Mouse (Mus musculus) forebrain, embryonic 10.5 days (tissue): Measurements from ENCODE around the gene Atp13a2. TPM values are rescaled to one million over a fixed set of nuclear protein-coding genes. Genes with fewer than 3 reads are reported as not detected.

Experiments
- DNase-seq: peaks from one replicate; pipeline ENCODE4 v3.0.0-alpha.2; 2017; ENCODE audit warnings: low spot score; ENCODE audit errors: extremely low spot score
- H3K27ac ChIP-seq: fragments of 300-500 bp; sonication (generic); 2 replicates; pipeline ENCODE4 v1.5.1; 2016; ENCODE audit warnings: mild to moderate bottlenecking
- H3K27me3 ChIP-seq: fragments of 300-500 bp; sonication (generic); 2 replicates; pipeline ENCODE4 v1.6.1; 2016; ENCODE audit warnings: mild to moderate bottlenecking; ENCODE audit not compliant: poor library complexity, severe bottlenecking
- H3K36me3 ChIP-seq: fragments of 300-500 bp; sonication (generic); replicated peaks from 2 replicates; pipeline ENCODE4 v1.6.1; 2016; ENCODE audit warnings: mild to moderate bottlenecking, moderate library complexity
- H3K4me1 ChIP-seq: fragments of 300-500 bp; sonication (generic); 2 replicates; pipeline ENCODE4 v1.6.1; 2016
- H3K4me3 ChIP-seq: fragments of 300-500 bp; sonication (generic); 2 replicates; pipeline ENCODE4 v1.5.1; 2016; ENCODE audit warnings: mild to moderate bottlenecking, moderate library complexity
- H3K9me3 ChIP-seq: fragments of 300-500 bp; sonication (generic); 2 replicates; pipeline ENCODE4 v1.6.1; 2016; ENCODE audit warnings: mild to moderate bottlenecking, moderate library complexity
- WGBS: fragments of 180-500 bp; shearing (Covaris S2); methylation state at CpG from one replicate; pipeline ENCODE4 v1.1.7; 2016; 5-methylcytosine and 5-hydroxymethylcytosine counted together
- polyA plus RNA-seq: library from polyadenylated mRNA; unstranded; fragments of >200 nt; fragmentation: Nextera tagmentation; extraction: Ambion mirVana; gene quantifications from 2 replicates; pipeline ENCODE4 v1.2.1, GENCODE M21; 2016

Atp13a2 gene
- 39.9 and 40.6 TPM in 2 replicates for polyA plus RNA-seq

DNA sequence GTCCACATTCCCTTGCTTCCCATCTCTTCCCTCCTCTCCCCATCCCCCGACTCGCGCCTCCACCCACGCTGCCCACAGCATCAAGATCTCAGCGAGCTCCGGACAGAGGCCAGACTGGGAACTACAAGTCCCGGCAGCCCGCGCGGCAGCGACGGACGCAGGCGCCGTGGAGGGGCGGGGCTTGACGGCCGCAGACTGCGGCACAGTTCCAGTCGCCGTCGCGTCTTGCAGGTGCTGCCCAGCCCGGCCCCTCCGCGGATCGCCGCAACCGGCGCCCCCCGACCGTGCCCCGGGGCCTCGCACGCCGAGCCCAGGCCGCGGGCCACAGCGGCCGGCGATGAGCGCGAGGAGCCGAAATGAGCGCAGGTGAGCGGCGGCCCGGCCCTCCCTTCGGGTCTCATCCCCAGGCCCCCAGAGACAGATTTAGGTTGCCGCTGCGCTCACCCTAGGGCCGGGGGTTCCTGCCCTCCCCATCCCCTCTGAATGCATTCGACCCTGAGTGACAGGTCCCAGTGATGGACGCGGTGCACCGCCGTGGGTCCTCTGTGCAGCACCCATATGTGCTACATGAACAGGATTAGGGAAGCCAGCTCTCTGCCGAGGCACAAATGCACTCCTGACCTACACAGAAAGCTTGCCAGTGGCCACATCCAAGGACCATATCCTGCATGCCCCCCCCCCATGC, at the start of gene Atp13a2:
Gene Atp13a2, plus strand, starts transcription at position 163 of the 685 bp plus-strand sequence.
- H3K36me3 ChIP-seq: peaks cover 6% of the 10 kb centered on the region; the same call in 1 of the 2 replicates
- peaks cover 2% of the 10 kb centered on the region; the same call in 1 of the 2 replicates for H3K9me3 ChIP-seq
- no peaks in the 10 kb centered on the region for H3K27me3 ChIP-seq
- H3K4me3 ChIP-seq: peak within 1 kb of the TSS; percentile 74
- DNase-seq: peak; percentile 86
- H3K4me1 ChIP-seq: peaks cover 61% of the 10 kb centered on the region
- WGBS: under 1% methylated on average over 58 of the region's 58 CpGs
- peak within 1 kb of the TSS; percentile 87 for H3K27ac ChIP-seq

DNA sequence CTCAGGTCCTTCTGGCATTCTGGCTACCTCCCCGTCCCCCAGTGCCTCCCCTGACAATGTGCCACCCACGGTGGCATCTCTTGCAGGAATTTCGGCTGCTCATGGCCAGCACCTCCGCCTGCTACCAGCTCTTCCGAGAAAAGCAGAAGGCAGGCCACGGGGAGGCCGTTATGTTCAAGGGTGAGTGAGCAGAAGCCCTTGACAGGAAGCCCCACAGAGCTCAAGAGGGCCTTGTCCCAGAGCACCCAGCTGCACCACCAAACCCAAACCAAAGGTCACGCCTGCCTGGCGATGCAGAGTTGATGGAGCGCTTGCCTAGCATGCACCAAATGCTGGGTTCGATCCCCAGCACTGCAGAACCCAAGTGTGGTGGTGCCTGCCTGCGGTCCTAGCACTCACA, 42.3 kb upstream of the Atp13a2 start:
- DNase-seq: no peak
- 89% methylated on average over 12 of the region's 12 CpGs for WGBS
- Histone ChIP-seq H3K27ac (no peak overlapping the region), H3K9me3 (peaks cover 10% of the 10 kb centered on the region), H3K36me3 (no peaks in the 10 kb centered on the region), H3K27me3 (no peaks in the 10 kb centered on the region), H3K4me3 (no peak overlapping the region), H3K4me1 (peaks cover 2% of the 10 kb centered on the region; the same call in 1 of the 2 replicates)

DNA sequence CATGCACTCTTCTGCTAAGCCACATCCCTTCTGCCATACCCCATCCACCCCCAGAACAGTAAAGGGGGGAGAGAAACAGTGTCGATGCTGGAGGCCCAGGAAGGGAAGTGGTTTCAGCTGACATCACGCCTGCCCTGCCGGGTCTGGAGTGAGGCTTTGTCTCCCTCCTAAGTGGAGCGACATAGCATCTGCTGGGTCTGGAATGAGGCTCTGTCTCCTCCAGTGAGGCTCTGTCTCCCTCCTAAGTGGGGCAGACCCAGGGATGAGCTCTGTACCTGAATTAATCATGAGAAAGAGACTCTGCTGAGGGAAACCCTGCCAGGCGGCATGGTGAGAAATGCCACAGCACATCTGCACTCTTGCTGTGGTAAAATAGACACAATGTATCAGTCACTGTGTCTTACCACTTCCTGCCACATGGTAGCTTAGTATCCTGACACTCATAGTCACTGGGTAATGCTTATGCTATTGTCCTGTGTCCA, 41.7 kb upstream of the Atp13a2 start:
- H3K4me3 ChIP-seq: no peak overlapping the region
- peaks cover 10% of the 10 kb centered on the region for H3K9me3 ChIP-seq
- H3K27me3 ChIP-seq: no peaks in the 10 kb centered on the region
- 91% methylated on average over 5 of the region's 5 CpGs for WGBS
- H3K27ac ChIP-seq: no peak overlapping the region
- peaks cover 2% of the 10 kb centered on the region; the same call in 1 of the 2 replicates for H3K4me1 ChIP-seq
- no peak for DNase-seq
- H3K36me3 ChIP-seq: no peaks in the 10 kb centered on the region

DNA sequence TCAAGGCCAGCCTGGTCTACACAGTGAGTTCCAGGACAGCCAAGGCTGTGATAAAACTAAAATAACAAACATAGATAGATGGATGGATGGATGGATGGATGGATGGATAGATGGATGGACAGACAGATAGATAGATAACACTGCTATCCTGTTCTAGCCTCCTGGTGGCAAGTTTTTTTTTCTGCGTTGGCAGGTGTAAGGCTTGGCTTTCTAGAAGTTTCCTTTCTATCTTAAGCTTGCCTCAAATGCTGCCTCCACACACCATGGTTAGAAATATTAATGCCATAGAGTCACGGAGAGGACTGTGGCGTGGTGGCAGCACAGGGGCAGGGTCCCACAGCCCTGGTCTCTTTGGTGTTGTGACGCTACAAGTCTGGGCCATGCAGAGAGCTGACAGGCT, 41.1 kb upstream of the Atp13a2 start:
- Histone ChIP-seq H3K27me3 (no peaks in the 10 kb centered on the region), H3K27ac (no peak overlapping the region), H3K36me3 (no peaks in the 10 kb centered on the region), H3K4me1 (peaks cover 2% of the 10 kb centered on the region; the same call in 1 of the 2 replicates), H3K4me3 (no peak overlapping the region), H3K9me3 (peaks cover 10% of the 10 kb centered on the region)
- WGBS: 92% methylated on average over 4 of the region's 4 CpGs
- no peak for DNase-seq

DNA sequence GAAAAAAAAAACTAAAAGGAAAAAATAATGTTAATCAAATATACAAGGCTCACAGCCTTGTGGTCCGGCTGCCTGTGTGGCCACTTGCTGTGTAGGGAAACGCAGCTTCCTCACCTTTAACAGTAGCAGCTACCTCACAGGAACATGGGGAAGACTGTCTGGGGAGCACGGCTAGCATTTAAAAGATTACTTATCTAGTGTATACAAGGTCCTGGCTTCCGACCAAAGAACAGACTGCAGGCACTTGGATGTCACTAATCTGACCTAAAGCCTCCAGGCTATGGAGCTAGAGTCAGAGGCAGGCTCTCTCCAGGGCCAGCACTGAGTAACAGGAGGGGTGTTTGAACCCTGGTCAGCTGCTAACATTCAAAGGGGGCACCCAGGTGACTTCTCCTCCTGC, 40.6 kb upstream of the Atp13a2 start:
- no peaks in the 10 kb centered on the region for H3K36me3 ChIP-seq
- H3K27ac ChIP-seq: no peak overlapping the region
- H3K4me3 ChIP-seq: no peak overlapping the region
- 84% methylated on average over 4 of the region's 4 CpGs for WGBS
- DNase-seq: no peak
- peaks cover 2% of the 10 kb centered on the region; the same call in 1 of the 2 replicates for H3K4me1 ChIP-seq
- no peaks in the 10 kb centered on the region for H3K27me3 ChIP-seq
- peaks cover 10% of the 10 kb centered on the region for H3K9me3 ChIP-seq

DNA sequence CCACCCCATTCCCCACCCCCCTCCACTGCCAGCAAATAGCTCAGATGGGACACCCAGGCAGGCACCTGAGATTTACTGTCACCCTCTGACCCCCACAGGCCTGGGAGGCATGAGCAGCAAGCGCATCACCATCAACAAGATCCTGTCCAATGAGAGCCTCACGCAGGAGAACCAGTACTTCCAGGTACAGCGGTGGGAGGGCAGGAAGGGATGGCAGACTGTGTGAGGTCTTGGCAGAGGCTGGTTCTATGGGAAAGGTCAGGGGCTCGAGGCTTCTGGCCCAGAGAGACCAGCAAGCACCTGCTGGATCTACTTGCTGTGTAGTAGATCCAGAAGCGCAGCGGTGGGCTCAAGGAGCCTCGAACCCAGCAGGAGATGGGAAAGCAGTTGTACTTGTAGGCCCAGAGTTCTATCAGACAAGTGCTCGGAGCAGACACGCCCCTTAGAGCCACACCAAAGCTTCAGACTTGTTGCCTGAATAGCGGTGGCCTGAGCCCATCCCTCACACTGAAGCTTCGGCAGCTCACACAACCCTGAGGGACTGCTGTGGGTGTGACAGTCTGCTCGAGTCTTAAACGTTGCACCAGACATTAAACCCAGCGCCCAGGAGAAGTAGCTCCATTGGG, 40.0 kb upstream of the Atp13a2 start:
- Histone ChIP-seq H3K36me3 (no peaks in the 10 kb centered on the region), H3K27me3 (no peaks in the 10 kb centered on the region), H3K9me3 (peaks cover 10% of the 10 kb centered on the region), H3K4me3 (no peak overlapping the region), H3K27ac (no peak overlapping the region), H3K4me1 (peaks cover 2% of the 10 kb centered on the region; the same call in 1 of the 2 replicates)
- WGBS: 84% methylated on average over 14 of the region's 14 CpGs
- DNase-seq: no peak

DNA sequence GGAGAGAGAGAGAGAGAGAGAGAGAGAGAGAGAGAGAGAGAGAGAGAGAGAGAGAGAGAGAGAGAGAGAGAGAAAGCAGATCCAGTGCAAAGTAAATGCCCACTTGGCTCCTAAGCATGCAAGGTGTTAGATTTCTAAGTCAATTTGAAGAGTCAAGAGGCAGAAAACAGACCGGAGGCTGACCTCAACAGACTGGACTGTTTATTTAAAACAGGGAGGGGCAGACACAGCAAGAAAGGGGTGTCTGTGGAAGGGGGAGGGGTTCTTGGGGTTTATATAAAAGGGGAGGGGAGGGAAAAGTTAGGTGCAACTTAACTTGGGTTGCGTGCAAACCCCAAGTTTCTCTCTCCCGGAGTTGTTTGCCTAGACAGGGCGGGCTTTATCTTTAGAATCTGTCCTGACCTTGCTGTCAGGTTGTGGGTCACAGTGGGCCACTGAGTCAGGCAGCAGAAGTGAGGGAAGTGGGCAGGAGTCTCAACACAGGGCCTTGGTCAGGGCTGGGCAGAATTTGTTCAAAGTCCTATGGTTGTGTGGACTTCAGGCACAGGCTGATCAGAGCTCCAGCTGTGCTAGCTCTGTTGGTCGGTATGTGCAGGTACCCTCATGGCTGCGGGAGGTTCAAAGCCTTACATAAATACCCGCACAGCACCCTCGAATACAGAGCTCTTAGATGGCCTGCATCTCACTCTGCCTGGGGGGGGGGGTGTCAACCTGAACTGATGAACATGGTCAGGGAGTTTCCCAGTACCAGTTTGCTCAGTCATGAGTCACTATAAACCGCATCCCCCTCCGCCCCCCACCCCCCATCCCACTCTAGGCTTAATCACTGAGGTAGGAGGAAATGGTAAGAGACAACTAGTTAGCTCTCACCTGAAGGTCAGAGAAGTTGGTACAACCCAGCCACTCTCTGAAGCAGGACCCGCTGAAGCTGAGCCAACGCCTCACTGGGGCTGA, 38.9 kb upstream of the Atp13a2 start:
- Histone ChIP-seq H3K4me1 (peaks cover 2% of the 10 kb centered on the region; the same call in 1 of the 2 replicates), H3K27me3 (no peaks in the 10 kb centered on the region), H3K27ac (no peak overlapping the region), H3K9me3 (peaks cover 10% of the 10 kb centered on the region), H3K4me3 (no peak overlapping the region), H3K36me3 (no peaks in the 10 kb centered on the region)
- DNase-seq: no peak
- WGBS: 86% methylated on average over 12 of the region's 12 CpGs

DNA sequence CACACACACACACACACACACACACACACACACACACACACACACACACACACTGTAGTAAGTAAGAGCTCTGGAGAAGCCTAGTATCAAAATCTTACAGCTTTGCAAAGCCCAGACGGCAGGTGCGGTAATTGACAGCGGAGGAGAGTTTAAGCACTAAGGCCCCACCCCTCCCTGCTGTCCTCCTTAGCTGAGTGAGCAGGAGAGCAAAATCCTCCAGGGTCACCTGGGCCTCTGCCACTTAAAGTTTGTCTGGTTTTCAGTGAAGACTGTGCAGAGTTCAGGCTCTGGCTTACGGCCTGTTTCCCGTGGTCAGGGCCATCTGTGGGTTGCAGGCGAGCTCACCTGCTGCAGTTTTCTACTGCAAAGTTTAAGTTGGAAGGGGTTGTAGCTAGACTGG, 38.2 kb upstream of the Atp13a2 start:
- Histone ChIP-seq H3K27ac (no peak overlapping the region), H3K4me3 (no peak overlapping the region), H3K27me3 (no peaks in the 10 kb centered on the region), H3K36me3 (no peaks in the 10 kb centered on the region), H3K4me1 (peaks cover 2% of the 10 kb centered on the region; the same call in 1 of the 2 replicates), H3K9me3 (peaks cover 10% of the 10 kb centered on the region)
- no peak for DNase-seq
- WGBS: 91% methylated on average over 6 of the region's 6 CpGs

DNA sequence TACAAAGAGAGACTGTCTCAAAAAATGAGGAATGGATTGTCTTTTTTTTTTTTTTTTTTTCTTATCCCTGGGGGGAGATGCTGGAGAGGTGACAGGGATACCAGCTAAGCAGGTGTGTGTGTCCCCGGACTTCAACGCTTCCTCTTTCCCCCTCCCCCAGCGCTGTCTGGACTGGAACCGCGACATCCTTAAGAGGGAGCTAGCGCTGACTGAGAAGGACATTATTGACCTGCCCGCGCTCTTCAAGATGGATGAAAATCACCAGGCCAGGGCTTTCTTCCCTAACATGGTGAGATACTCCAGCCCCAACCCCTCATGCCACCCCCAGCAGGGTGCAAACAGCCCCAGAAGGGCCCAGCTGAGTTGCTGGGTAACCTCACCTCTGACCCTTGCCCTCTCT, 37.6 kb upstream of the Atp13a2 start:
- H3K4me3 ChIP-seq: no peak overlapping the region
- no peak overlapping the region for H3K27ac ChIP-seq
- no peaks in the 10 kb centered on the region for H3K36me3 ChIP-seq
- WGBS: 79% methylated on average over 8 of the region's 8 CpGs
- no peaks in the 10 kb centered on the region for H3K27me3 ChIP-seq
- H3K4me1 ChIP-seq: peaks cover 2% of the 10 kb centered on the region; the same call in 1 of the 2 replicates
- H3K9me3 ChIP-seq: peaks cover 7% of the 10 kb centered on the region
- no peak for DNase-seq

DNA sequence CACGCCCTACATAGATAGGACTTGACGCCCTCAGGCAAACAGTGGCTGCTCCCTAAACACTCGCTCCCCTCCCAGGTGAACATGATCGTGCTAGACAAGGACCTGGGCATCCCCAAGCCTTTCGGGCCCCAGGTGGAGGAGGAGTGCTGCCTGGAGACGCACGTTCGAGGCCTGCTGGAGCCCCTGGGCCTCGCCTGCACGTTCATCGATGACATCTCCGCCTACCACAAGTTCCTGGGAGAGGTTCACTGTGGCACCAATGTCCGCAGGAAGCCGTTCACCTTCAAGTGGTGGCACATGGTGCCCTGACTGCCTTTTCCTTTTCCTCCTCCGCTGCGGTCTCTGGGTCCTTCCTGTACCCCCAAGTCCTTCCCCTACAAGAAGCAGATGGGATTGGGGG, 37.1 kb upstream of the Atp13a2 start:
- no peaks in the 10 kb centered on the region for H3K27me3 ChIP-seq
- H3K4me3 ChIP-seq: no peak overlapping the region
- no peak overlapping the region for H3K27ac ChIP-seq
- H3K36me3 ChIP-seq: no peaks in the 10 kb centered on the region
- DNase-seq: no peak
- H3K9me3 ChIP-seq: peaks cover 1% of the 10 kb centered on the region; the same call in 1 of the 2 replicates
- 91% methylated on average over 16 of the region's 16 CpGs for WGBS
- H3K4me1 ChIP-seq: peaks cover 2% of the 10 kb centered on the region; the same call in 1 of the 2 replicates

DNA sequence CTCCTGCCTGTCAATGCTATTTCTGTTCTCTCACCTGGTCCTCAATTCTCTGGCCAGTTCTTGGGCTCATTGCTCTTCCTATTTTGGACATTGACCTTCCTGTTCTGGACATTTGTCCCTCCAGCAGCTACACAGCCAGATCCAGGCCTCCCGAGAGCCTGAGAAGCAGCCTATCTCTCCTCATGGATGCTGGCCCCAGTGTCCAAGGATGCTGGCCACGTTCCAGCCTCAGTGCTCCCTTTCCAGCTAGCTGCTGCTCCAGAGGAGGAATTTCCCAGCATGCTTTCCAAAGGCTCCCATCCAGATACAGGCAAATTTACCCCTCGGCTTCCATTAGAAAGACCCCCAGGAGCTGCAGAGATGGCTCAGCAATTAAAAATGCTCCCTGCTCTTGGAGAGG, 36.1 kb upstream of the Atp13a2 start:
- Histone ChIP-seq H3K27me3 (no peaks in the 10 kb centered on the region), H3K9me3 (no peaks in the 10 kb centered on the region), H3K4me1 (peaks cover 2% of the 10 kb centered on the region; the same call in 1 of the 2 replicates), H3K27ac (no peak overlapping the region), H3K4me3 (no peak overlapping the region), H3K36me3 (no peaks in the 10 kb centered on the region)
- DNase-seq: no peak
- WGBS: 91% methylated on average over 3 of the region's 3 CpGs
